Mouse (Mus musculus): Measurements from ENCODE around the gene Ednrb.
"Not testable (repeated sequence)": the region's sequence is repeated elsewhere in the genome, so short reads cannot be mapped to it uniquely, and the experiment has no call there.

Gene Ednrb

GRCm38 (mm10) chr14:103823501-103823900, 20.7 kb downstream of the Ednrb start:
- no peak for DNase-seq (ENCODE audit: low spot score in 2 of 2)

GRCm38 (mm10) chr14:103822590-103822989, 21.6 kb downstream of the Ednrb start:
- DNase-seq (ENCODE audit: low spot score in 2 of 2): no peak

- no peak for DNase-seq (ENCODE audit: low spot score in 2 of 2)
Observed at GRCm38 (mm10) chr14:103816637-103817308, 27.4 kb downstream of the Ednrb start.

GRCm38 (mm10) chr14:103815542-103815941, 28.7 kb downstream of the Ednrb start:
- DNase-seq (ENCODE audit: low spot score in 2 of 2): no peak

- DNase-seq (ENCODE audit: low spot score in 2 of 2): no peak
Observed at GRCm38 (mm10) chr14:103814015-103814691, 30.0 kb downstream of the Ednrb start.

- DNase-seq (ENCODE audit: low spot score in 2 of 2): no peak
Observed at GRCm38 (mm10) chr14:103813246-103813645, 31.0 kb downstream of the Ednrb start.

- no peak for DNase-seq (ENCODE audit: low spot score in 2 of 2)
Observed at GRCm38 (mm10) chr14:103811291-103811690, 32.9 kb downstream of the Ednrb start.

GRCm38 (mm10) chr14:103803907-103804659, 40.1 kb downstream of the Ednrb start:
- DNase-seq (ENCODE audit: low spot score in 2 of 2): no peak

- DNase-seq (ENCODE audit: low spot score in 2 of 2): no peak
Observed at GRCm38 (mm10) chr14:103797123-103797522, 47.1 kb downstream of the Ednrb start.

- DNase-seq (ENCODE audit: low spot score in 2 of 2): no peak
Observed at GRCm38 (mm10) chr14:103795591-103795990, 48.6 kb downstream of the Ednrb start.

- no peak for DNase-seq (ENCODE audit: low spot score in 2 of 2)
Observed at GRCm38 (mm10) chr14:103793409-103793808, 50.8 kb downstream of the Ednrb start.

- no peak for DNase-seq (ENCODE audit: low spot score in 2 of 2)
Observed at GRCm38 (mm10) chr14:103792726-103793125, 51.5 kb downstream of the Ednrb start.

GRCm38 (mm10) chr14:103787547-103787946, 56.7 kb downstream of the Ednrb start:
- DNase-seq (ENCODE audit: low spot score in 2 of 2): no peak

GRCm38 (mm10) chr14:103785096-103785965, 58.9 kb downstream of the Ednrb start:
- no peak for DNase-seq (ENCODE audit: low spot score in 2 of 2)

- DNase-seq (ENCODE audit: low spot score in 2 of 2): not testable (repeated sequence)
Observed at GRCm38 (mm10) chr14:103780336-103780735, 63.9 kb downstream of the Ednrb start.

GRCm38 (mm10) chr14:103779276-103779675, 64.9 kb downstream of the Ednrb start:
- no peak for DNase-seq (ENCODE audit: low spot score in 2 of 2)

GRCm38 (mm10) chr14:103778533-103779151, 65.6 kb downstream of the Ednrb start:
- DNase-seq (ENCODE audit: low spot score in 2 of 2): no peak

- DNase-seq (ENCODE audit: low spot score in 2 of 2): no peak
Observed at GRCm38 (mm10) chr14:103778009-103778431, 66.2 kb downstream of the Ednrb start.

GRCm38 (mm10) chr14:103777386-103777785, 66.8 kb downstream of the Ednrb start:
- DNase-seq (ENCODE audit: low spot score in 2 of 2): no peak

GRCm38 (mm10) chr14:103769319-103770245, 74.6 kb downstream of the Ednrb start:
- DNase-seq (ENCODE audit: low spot score in 2 of 2): no peak

All from spleen, postnatal 36 days (tissue).